In the genomic region with DNA sequence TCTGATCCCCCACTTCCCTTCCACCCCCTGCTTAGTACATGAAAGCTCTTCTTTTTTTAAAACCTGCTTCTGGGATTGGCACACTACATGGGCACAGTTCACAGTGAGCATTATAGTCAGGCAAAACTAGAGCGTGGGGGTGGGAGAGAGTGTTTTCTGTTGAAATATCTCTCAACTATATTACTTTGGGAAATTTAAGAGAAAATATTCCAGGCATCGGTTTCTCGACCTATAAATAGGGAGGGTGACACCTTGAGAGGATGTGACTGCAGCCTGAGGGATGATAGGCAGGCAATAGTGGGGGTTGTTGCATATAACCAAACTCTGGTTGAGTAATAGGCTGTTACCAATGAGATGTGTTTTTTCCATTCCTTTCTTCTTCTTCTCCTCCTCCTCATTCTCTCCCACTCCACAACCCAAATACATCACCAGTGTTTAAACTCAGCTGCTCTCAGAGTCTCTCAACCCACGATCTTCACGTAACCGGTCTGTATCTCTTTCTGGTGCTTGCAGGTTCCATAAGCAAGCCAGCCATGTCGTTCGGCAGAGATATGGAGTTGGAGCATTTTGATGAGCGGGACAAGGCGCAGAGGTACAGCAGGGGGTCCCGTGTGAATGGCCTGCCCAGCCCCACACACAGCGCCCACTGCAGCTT, we compare ENCODE assay signal across 28 mouse cellular contexts. TPM values are rescaled to one million over a fixed set of nuclear protein-coding genes. Genes with fewer than 3 reads are reported as not detected.
DNase-seq lines count a peak whose midpoint lies in the region; ATAC-seq and TF ChIP-seq lines count a peak whose summit lies in the region.
"Had no signal": no experiment of that assay in that cellular context is flagged by ENCODE, and none has a peak within 500 bp of the region (broad histone marks: within the 10 kb centered on the region; RNA-seq: fewer than 3 reads in every experiment).

No protein-coding gene starts in this region.

- H3K4me2 ChIP-seq in midbrain, embryonic 15.5 days: 0 out of 2 replicates have a peak overlapping the region, but pooled peaks have one; percentile 1
- H3K4me2 ChIP-seq in midbrain, postnatal 0 days (ENCODE audit: low read depth, low read length, poor library complexity, severe bottlenecking): no peak overlapping the region
- H3K4me2 ChIP-seq: heart, embryonic 12.5 days; hindbrain, embryonic 14.5 days; limb, embryonic 15.5 days; neural tube, embryonic 15.5 days had no signal

- WGBS in midbrain, embryonic 15.5 days: 88% methylated on average over 12 of the region's 12 CpGs
- 86% methylated on average over 12 of the region's 12 CpGs for WGBS in midbrain, postnatal 0 days
- 61% methylated on average over 12 of the region's 12 CpGs for whole genome bisulfite sequencing in olfactory bulb, adult 2 months

- H3K9ac ChIP-seq in midbrain, embryonic 15.5 days: no peak overlapping the region
- H3K9ac ChIP-seq in midbrain, postnatal 0 days (replicated peaks; ENCODE audit: low read length, poor library complexity, severe bottlenecking): no peak overlapping the region
- H3K9ac ChIP-seq: heart, embryonic 12.5 days; hindbrain, embryonic 14.5 days; limb, embryonic 15.5 days; liver, embryonic 14.5 days; neural tube, embryonic 15.5 days had no signal

- no peaks in the 10 kb centered on the region for H3K27me3 ChIP-seq in midbrain, embryonic 15.5 days (replicated peaks)
- no peaks in the 10 kb centered on the region for H3K27me3 ChIP-seq in midbrain, postnatal 0 days (ENCODE audit: insufficient read depth, low read length)
- H3K27me3 ChIP-seq: neural tube, embryonic 15.5 days had no signal

- TF ChIP-seq POLR2A in cortical plate, adult 2 months (IDR thresholded peaks at IDR 0.05; ENCODE audit: extremely low read depth, insufficient read depth, low read length): 0 out of 2 replicates have a peak, but pooled peaks have one; percentile 32
- TF ChIP-seq POLR2A in olfactory bulb, adult 2 months (IDR thresholded peaks at IDR 0.05; ENCODE audit: insufficient read depth, low read depth, low read length): no peak

- H3K9me3 ChIP-seq in midbrain, embryonic 15.5 days: no peaks in the 10 kb centered on the region
- no peaks in the 10 kb centered on the region for H3K9me3 ChIP-seq in midbrain, postnatal 0 days (ENCODE audit: low read length)
- H3K9me3 ChIP-seq: heart, embryonic 12.5 days; limb, embryonic 10.5 days; limb, embryonic 15.5 days; neural tube, embryonic 15.5 days had no signal

- DNase-seq in layer of hippocampus, adult 2 months (ENCODE audit: low spot score in 2 of 2): peak in 1 of 2 experiments; percentile 46
- DNase-seq in layer of hippocampus, postnatal 36 days: no peak
- DNase-seq in midbrain, postnatal 0 days (ENCODE audit: low spot score): no peak
- DNase-seq in thymus, postnatal 36 days: no peak
- DNase-seq: adrenal gland, postnatal 14 days; cerebellum, adult 11-12 months; cerebellum, adult 9-11 months; heart, adult 2 months; heart, postnatal 4 days; kidney, postnatal 25 days; lung, adult 2 months; lung, postnatal 10 days had no signal

- peak overlapping the region; percentile 13; the same call in 1 of the 2 replicates for H3K4me3 ChIP-seq in layer of hippocampus, adult 2 months
- H3K4me3 ChIP-seq in midbrain, embryonic 15.5 days: no peak overlapping the region
- H3K4me3 ChIP-seq in midbrain, postnatal 0 days (ENCODE audit: low read depth, low read length): no peak overlapping the region
- H3K4me3 ChIP-seq in cortical plate, adult 2 months (ENCODE audit: insufficient read depth, low read length): peak overlapping the region; percentile 50
- H3K4me3 ChIP-seq in olfactory bulb, adult 2 months (ENCODE audit: insufficient read depth, low read depth, low read length): peak overlapping the region; percentile 21; the same call in 1 of the 2 replicates
- H3K4me3 ChIP-seq: erythroblast, embryonic 14.5 days; heart, adult 2 months; heart, embryonic 12.5 days; limb, embryonic 10.5 days; limb, embryonic 15.5 days; neural tube, embryonic 15.5 days had no signal

- TF ChIP-seq CTCF in layer of hippocampus, adult 2 months (conservative IDR thresholded peaks at IDR 0.05): no peak
- no peak for TF ChIP-seq CTCF in midbrain, postnatal 0 days (IDR thresholded peaks at IDR 0.05)
- no peak for TF ChIP-seq CTCF in cortical plate, adult 2 months (IDR thresholded peaks at IDR 0.05; ENCODE audit: extremely low read depth, insufficient read depth, low read length)
- no peak for TF ChIP-seq CTCF in olfactory bulb, adult 2 months (IDR thresholded peaks at IDR 0.05; ENCODE audit: insufficient read depth, low read depth, low read length)

- H3K27ac ChIP-seq in layer of hippocampus, adult 2 months: peak overlapping the region; percentile 52; the same call in 1 of the 2 replicates
- H3K27ac ChIP-seq in midbrain, embryonic 15.5 days: no peak overlapping the region
- no peak overlapping the region for H3K27ac ChIP-seq in midbrain, postnatal 0 days (ENCODE audit: low read depth, low read length)
- H3K27ac ChIP-seq in cortical plate, adult 2 months (ENCODE audit: insufficient read depth, low read length): peak overlapping the region; percentile 80; the same call in 1 of the 2 replicates
- peak overlapping the region; percentile 40 for H3K27ac ChIP-seq in olfactory bulb, adult 2 months (ENCODE audit: insufficient read depth, low read depth, low read length)
- H3K27ac ChIP-seq: heart, adult 2 months; hindbrain, embryonic 14.5 days; limb, embryonic 10.5 days; limb, embryonic 15.5 days; liver, embryonic 14.5 days; macrophage; neural tube, embryonic 15.5 days had no signal

- no peak for ATAC-seq in midbrain, embryonic 15.5 days (replicated peaks)
- ATAC-seq in midbrain, postnatal 0 days (ENCODE audit: low FRiP score): no peak
- ATAC-seq: CD4-positive, CD25-positive, alpha-beta regulatory T cell, adult 4 months; forebrain, embryonic 16.5 days; intestine, postnatal 0 days had no signal

- H3K36me3 ChIP-seq in midbrain, embryonic 15.5 days (replicated peaks): peaks cover 13% of the 10 kb centered on the region; the same call in 1 of the 2 replicates
- peaks cover 11% of the 10 kb centered on the region; the same call in 1 of the 2 replicates for H3K36me3 ChIP-seq in midbrain, postnatal 0 days (ENCODE audit: insufficient read depth, low read length)
- H3K36me3 ChIP-seq: heart, embryonic 12.5 days had no signal

- H3K4me1 ChIP-seq in midbrain, embryonic 15.5 days: peaks cover 74% of the 10 kb centered on the region
- peaks cover 11% of the 10 kb centered on the region; the same call in 1 of the 2 replicates for H3K4me1 ChIP-seq in midbrain, postnatal 0 days (ENCODE audit: insufficient read depth, low read length)
- H3K4me1 ChIP-seq in cortical plate, adult 2 months (ENCODE audit: control insufficient read depth, insufficient read depth, low read length): peaks cover 13% of the 10 kb centered on the region
- peaks cover 21% of the 10 kb centered on the region for H3K4me1 ChIP-seq in olfactory bulb, adult 2 months (ENCODE audit: control insufficient read depth, insufficient read depth, low read length)

RNA-seq across cellular contexts. Expression of gene Dclk1, which starts 4.6 kb away (rescaled TPM):
- 100 to 1,000 TPM; 569 to 585 TPM for total RNA-seq in layer of hippocampus, adult 2 months (2021)
- total RNA-seq in layer of hippocampus, postnatal 36 days (2021): 100 to 1,000 TPM; 577 to 611 TPM
- 308 and 336 TPM in 2 replicates for polyA plus RNA-seq in midbrain, embryonic 15.5 days (2015; fragmentation: Nextera tagmentation; extraction: Ambion mirVana)
- 307 and 371 TPM in 2 replicates for total RNA-seq in midbrain, postnatal 0 days (2014; rRNA removed)
- 206 and 219 TPM in 2 replicates for polyA plus RNA-seq in midbrain, postnatal 0 days (2015; fragmentation: Nextera tagmentation; extraction: Ambion mirVana)
- polyA plus RNA-seq in cortical plate, adult 2 months (2012; rRNA removed): 333 and 339 TPM in 2 replicates
- 265 and 822 TPM in 2 replicates for polyA plus RNA-seq in olfactory bulb, adult 2 months (2012; ENCODE audit: insufficient read depth, insufficient read length, low replicate concordance, missing spikeins)
- total RNA-seq: megakaryocyte-erythroid progenitor cell, adult 5-6 weeks; monocyte, adult 5-6 weeks had no signal
- polyA plus RNA-seq: erythroblast, embryonic 14.5 days had no signal

Comparison
In these comparisons a context has a peak if more than half of its experiments do, and no peak if none do; other contexts are left out.
1. H3K27ac ChIP-seq: peak in layer of hippocampus, adult 2 months (single experiment), cortical plate, adult 2 months (single experiment) and olfactory bulb, adult 2 months (single experiment); none in midbrain, embryonic 15.5 days (single experiment) and midbrain, postnatal 0 days (single experiment).
2. H3K4me3 ChIP-seq: peak in layer of hippocampus, adult 2 months (single experiment), cortical plate, adult 2 months (single experiment) and olfactory bulb, adult 2 months (single experiment); none in midbrain, embryonic 15.5 days (single experiment) and midbrain, postnatal 0 days (single experiment).